Mouse (Mus musculus) bone marrow macrophage, adult 2 months (primary cell): ENCODE measurements around the gene Abcb1b.

ENCODE experiments used
- CTCF ChIP-seq: IDR thresholded peaks from 2 replicates; pipeline ENCODE4 v1.5.1; 2012; ENCODE audit warnings: low read depth, mild to moderate bottlenecking, low read length, moderate library complexity
- POLR2A ChIP-seq: IDR thresholded peaks from 2 replicates; pipeline ENCODE4 v1.6.1; 2012; ENCODE audit warnings: mild to moderate bottlenecking, low read depth, low read length, borderline replicate concordance

GRCm38 (mm10) chr5:8911567-8912198, 113.7 kb downstream of the Abcb1b start:
- TF ChIP-seq POLR2A (no peak), CTCF (no peak)
